Mouse (Mus musculus): ENCODE data around the gene Olfr401. TPM values are rescaled to one million over a fixed set of nuclear protein-coding genes. Genes with fewer than 3 reads are reported as not detected.

Gene Olfr401
- polyA plus RNA-seq, 2 experiments, result not detected

GRCm38 (mm10) chr11:74145866-74146265, 32.4 kb downstream of the Olfr401 start:
- no peak for TF ChIP-seq POLR2A (IDR thresholded peaks at IDR 0.05; ENCODE audit: borderline replicate concordance, extremely low read depth, insufficient read depth, insufficient read length)
- ATAC-seq (ENCODE audit: low FRiP score, low read depth) (no peak), DNase-seq (ENCODE audit: low spot score) (no peak)
- H3K4me2 ChIP-seq (replicated peaks; ENCODE audit: low read depth, low read length, severe bottlenecking), result no peak overlapping the region
- H3K27ac ChIP-seq (replicated peaks; ENCODE audit: low read depth, low read length), result no peak overlapping the region
- H3K9me3 ChIP-seq (ENCODE audit: control insufficient read depth, low read length), result peaks cover 9% of the 10 kb centered on the region; the same call in 1 of the 2 replicates
- no peak overlapping the region for H3K4me3 ChIP-seq (replicated peaks; ENCODE audit: low read length)
- no peaks in the 10 kb centered on the region for H3K36me3 ChIP-seq (ENCODE audit: control insufficient read depth, insufficient read depth, low read length)
- H3K27me3 ChIP-seq (ENCODE audit: control insufficient read depth, insufficient read depth, low read length), result no peaks in the 10 kb centered on the region
- no peak overlapping the region for H3K9ac ChIP-seq (ENCODE audit: low read depth, low read length, severe bottlenecking)
- H3K4me1 ChIP-seq (ENCODE audit: control insufficient read depth, insufficient read depth, low read length), result no peaks in the 10 kb centered on the region

- no peak within 1 kb of the TSS for H3K9ac ChIP-seq (ENCODE audit: low read depth, low read length, severe bottlenecking)
- 66% methylated on average over 3 of the region's 3 CpGs for WGBS
- H3K4me2 ChIP-seq (replicated peaks; ENCODE audit: low read depth, low read length, severe bottlenecking), result no peak within 1 kb of the TSS
- no peak for DNase-seq (ENCODE audit: low spot score)
- no peak within 1 kb of the TSS for H3K4me3 ChIP-seq (replicated peaks; ENCODE audit: low read length)
- no peak for TF ChIP-seq POLR2A (IDR thresholded peaks at IDR 0.05; ENCODE audit: borderline replicate concordance, extremely low read depth, insufficient read depth, insufficient read length)
- 0 out of 2 replicates have a peak, but pooled peaks cover 6% of the 10 kb centered on the region for H3K9me3 ChIP-seq (ENCODE audit: control insufficient read depth, low read length)
- H3K27ac ChIP-seq (replicated peaks; ENCODE audit: low read depth, low read length), result no peak within 1 kb of the TSS
- no peaks in the 10 kb centered on the region for H3K36me3 ChIP-seq (ENCODE audit: control insufficient read depth, insufficient read depth, low read length)
- ATAC-seq (ENCODE audit: low FRiP score, low read depth), result no peak
- no peaks in the 10 kb centered on the region for H3K4me1 ChIP-seq (ENCODE audit: control insufficient read depth, insufficient read depth, low read length)
- no peaks in the 10 kb centered on the region for H3K27me3 ChIP-seq (ENCODE audit: control insufficient read depth, insufficient read depth, low read length)
Measured at GRCm38 (mm10) chr11:74153229-74153628, 39.7 kb downstream of the Olfr401 start, which contains the start of gene Olfr402. Olfr402 (plus strand) TSS chr11:74153529.

GRCm38 (mm10) chr11:74168771-74169170, 55.3 kb downstream of the Olfr401 start:
- no peaks in the 10 kb centered on the region for H3K27me3 ChIP-seq (ENCODE audit: control insufficient read depth, insufficient read depth, low read length)

More at GRCm38 (mm10) chr11:74168771-74169170, 55.3 kb downstream of the Olfr401 start:
- ATAC-seq (ENCODE audit: low FRiP score, low read depth), result no peak
- Histone ChIP-seq H3K4me3 (replicated peaks; ENCODE audit: low read length) (no peak overlapping the region), H3K9ac (ENCODE audit: low read depth, low read length, severe bottlenecking) (no peak overlapping the region), H3K4me2 (replicated peaks; ENCODE audit: low read depth, low read length, severe bottlenecking) (no peak overlapping the region), H3K9me3 (ENCODE audit: control insufficient read depth, low read length) (no peaks in the 10 kb centered on the region), H3K4me1 (ENCODE audit: control insufficient read depth, insufficient read depth, low read length) (no peaks in the 10 kb centered on the region), H3K36me3 (ENCODE audit: control insufficient read depth, insufficient read depth, low read length) (no peaks in the 10 kb centered on the region), H3K27ac (replicated peaks; ENCODE audit: low read depth, low read length) (no peak overlapping the region)
- no peak for TF ChIP-seq POLR2A (IDR thresholded peaks at IDR 0.05; ENCODE audit: borderline replicate concordance, extremely low read depth, insufficient read depth, insufficient read length)
- no peak for DNase-seq (ENCODE audit: low spot score)

Other genes with a start within 250 kb of the Olfr401 start
- not detected in 2 replicates for gene Olfr394, start 222.9 kb upstream of the Olfr401 start, polyA plus RNA-seq (2012; rRNA removed)
- not detected in 2 replicates for gene Olfr394, start 222.9 kb upstream of the Olfr401 start, polyA plus RNA-seq (2014; fragmentation: Nextera tagmentation; extraction: Ambion mirVana)
- gene Olfr395, start 204.4 kb upstream of the Olfr401 start, polyA plus RNA-seq (2012; rRNA removed), result not detected in 2 replicates
- gene Olfr395, start 204.4 kb upstream of the Olfr401 start, polyA plus RNA-seq (2014; fragmentation: Nextera tagmentation; extraction: Ambion mirVana), result not detected in 2 replicates
- not detected in 2 replicates for gene Olfr23, start 177.0 kb upstream of the Olfr401 start, polyA plus RNA-seq (2012; rRNA removed)
- gene Olfr23, start 177.0 kb upstream of the Olfr401 start, polyA plus RNA-seq (2014; fragmentation: Nextera tagmentation; extraction: Ambion mirVana), result not detected in 2 replicates
- gene Olfr397, start 152.9 kb upstream of the Olfr401 start, polyA plus RNA-seq (2012; rRNA removed), result not detected in 2 replicates
- not detected in 2 replicates for gene Olfr397, start 152.9 kb upstream of the Olfr401 start, polyA plus RNA-seq (2014; fragmentation: Nextera tagmentation; extraction: Ambion mirVana)
- gene Olfr398, start 123.3 kb upstream of the Olfr401 start, polyA plus RNA-seq (2012; rRNA removed), result not detected in 2 replicates
- not detected in 2 replicates for gene Olfr398, start 123.3 kb upstream of the Olfr401 start, polyA plus RNA-seq (2014; fragmentation: Nextera tagmentation; extraction: Ambion mirVana)
- gene Olfr139, start 57.2 kb upstream of the Olfr401 start, polyA plus RNA-seq (2012; rRNA removed), result not detected in 2 replicates
- gene Olfr139, start 57.2 kb upstream of the Olfr401 start, polyA plus RNA-seq (2014; fragmentation: Nextera tagmentation; extraction: Ambion mirVana), result not detected in 2 replicates
- not detected in 2 replicates for gene Olfr399, start 57.1 kb upstream of the Olfr401 start, polyA plus RNA-seq (2012; rRNA removed)
- gene Olfr399, start 57.1 kb upstream of the Olfr401 start, polyA plus RNA-seq (2014; fragmentation: Nextera tagmentation; extraction: Ambion mirVana), result not detected in 2 replicates
- gene Zfp616, start 43.8 kb upstream of the Olfr401 start, polyA plus RNA-seq (2012; rRNA removed), result not detected in 2 replicates
- not detected in 2 replicates for gene Zfp616, start 43.8 kb upstream of the Olfr401 start, polyA plus RNA-seq (2014; fragmentation: Nextera tagmentation; extraction: Ambion mirVana)
- not detected in 2 replicates for gene Olfr402, start 39.8 kb downstream of the Olfr401 start, polyA plus RNA-seq (2012; rRNA removed)
- gene Olfr402, start 39.8 kb downstream of the Olfr401 start, polyA plus RNA-seq (2014; fragmentation: Nextera tagmentation; extraction: Ambion mirVana), result not detected in 2 replicates
- gene Olfr403, start 72.5 kb downstream of the Olfr401 start, polyA plus RNA-seq (2012; rRNA removed), result not detected in 2 replicates
- gene Olfr403, start 72.5 kb downstream of the Olfr401 start, polyA plus RNA-seq (2014; fragmentation: Nextera tagmentation; extraction: Ambion mirVana), result not detected in 2 replicates
- gene Olfr43, start 97.7 kb downstream of the Olfr401 start, polyA plus RNA-seq (2012; rRNA removed), result not detected in 2 replicates
- gene Olfr43, start 97.7 kb downstream of the Olfr401 start, polyA plus RNA-seq (2014; fragmentation: Nextera tagmentation; extraction: Ambion mirVana), result not detected in 2 replicates
- not detected in 2 replicates for gene Olfr406, start 146.1 kb downstream of the Olfr401 start, polyA plus RNA-seq (2012; rRNA removed)
- gene Olfr406, start 146.1 kb downstream of the Olfr401 start, polyA plus RNA-seq (2014; fragmentation: Nextera tagmentation; extraction: Ambion mirVana), result not detected in 2 replicates
- not detected in 2 replicates for gene Olfr59, start 170.0 kb downstream of the Olfr401 start, polyA plus RNA-seq (2012; rRNA removed)
- gene Olfr59, start 170.0 kb downstream of the Olfr401 start, polyA plus RNA-seq (2014; fragmentation: Nextera tagmentation; extraction: Ambion mirVana), result not detected in 2 replicates
- gene Olfr410, start 224.3 kb downstream of the Olfr401 start, polyA plus RNA-seq (2012; rRNA removed), result not detected in 2 replicates
- not detected in 2 replicates for gene Olfr410, start 224.3 kb downstream of the Olfr401 start, polyA plus RNA-seq (2014; fragmentation: Nextera tagmentation; extraction: Ambion mirVana)
- gene Olfr411, start 238.9 kb downstream of the Olfr401 start, polyA plus RNA-seq (2012; rRNA removed), result not detected in 2 replicates
- gene Olfr411, start 238.9 kb downstream of the Olfr401 start, polyA plus RNA-seq (2014; fragmentation: Nextera tagmentation; extraction: Ambion mirVana), result not detected in 2 replicates
- not detected in 2 replicates for gene Olfr412, start 248.4 kb downstream of the Olfr401 start, polyA plus RNA-seq (2012; rRNA removed)
- gene Olfr412, start 248.4 kb downstream of the Olfr401 start, polyA plus RNA-seq (2014; fragmentation: Nextera tagmentation; extraction: Ambion mirVana), result not detected in 2 replicates